Mouse (Mus musculus) small intestine, adult 2 months (tissue): Measurements from ENCODE around the gene 9130409I23Rik.

Source experiments
- CTCF ChIP-seq: fragments of 200-500 bp; IDR thresholded peaks from 2 replicates; pipeline ENCODE4 v1.5.1; 2012; ENCODE audit warnings: low read depth, mild to moderate bottlenecking, control low read depth, inconsistent platforms, low read length, moderate library complexity, mixed read lengths; ENCODE audit not compliant: insufficient replicate concordance, insufficient read length; ENCODE audit errors: extremely low read depth
- POLR2A ChIP-seq: fragments of 200-500 bp; IDR thresholded peaks from 2 replicates; pipeline ENCODE4 v1.6.1; 2012; ENCODE audit warnings: low read depth, mild to moderate bottlenecking, control low read depth, inconsistent platforms, low read length, moderate library complexity

- peak; percentile 28; the same call in 1 of the 2 replicates for TF ChIP-seq CTCF
- TF ChIP-seq POLR2A: no peak
Observed at GRCm38 (mm10) chr1:181073075-181073474, 22.0 kb downstream of the 9130409I23Rik start.
